In the genomic region with DNA sequence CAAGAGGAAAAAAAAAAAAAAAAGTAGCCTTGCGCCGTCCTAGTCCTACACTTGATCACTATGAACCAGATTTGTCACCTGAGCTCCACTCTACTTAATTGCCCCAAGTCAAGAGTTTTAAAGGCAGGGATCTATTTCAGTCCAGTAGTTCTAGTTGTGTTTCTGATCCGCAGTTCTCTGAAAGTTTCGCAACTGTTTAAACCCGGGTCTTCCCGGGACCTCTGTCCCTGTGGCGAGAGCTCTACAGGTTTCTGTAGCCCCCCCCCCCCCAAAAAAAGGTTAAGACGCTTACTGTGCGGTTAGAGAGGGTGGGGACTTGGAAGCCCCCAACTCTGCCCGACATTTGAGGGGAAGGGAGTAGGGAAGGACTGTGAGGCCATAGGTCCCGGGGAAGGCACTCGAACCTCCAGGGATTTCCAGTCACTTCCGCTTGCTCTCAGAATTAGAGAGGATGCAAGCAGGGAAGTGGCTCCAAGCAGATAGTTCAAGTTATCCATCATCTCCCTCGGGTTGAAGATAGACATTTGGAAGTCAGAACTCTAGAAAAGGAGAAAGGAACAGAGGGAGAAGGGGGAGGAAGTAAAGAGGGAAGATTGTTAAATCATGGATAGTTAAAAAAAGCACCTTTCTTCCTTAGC, we compare ENCODE assay signal across 9 mouse cellular contexts. TPM values are rescaled to one million over a fixed set of nuclear protein-coding genes. Genes with fewer than 3 reads are reported as not detected.
A peak's percentile ranks its signal among the peaks of the same experiment; 100 is the strongest.
DNase-seq lines count a peak whose midpoint lies in the region; ATAC-seq and TF ChIP-seq lines count a peak whose summit lies in the region.
"Had no signal": no experiment of that assay in that cellular context is flagged by ENCODE, and none has a peak within 500 bp of the region (broad histone marks: within the 10 kb centered on the region; RNA-seq: fewer than 3 reads in every experiment).

No protein-coding gene starts in this region.

- peaks cover 44% of the 10 kb centered on the region for H3K27me3 ChIP-seq in forebrain, postnatal 0 days (ENCODE audit: insufficient read depth, low read length)
- peaks cover 51% of the 10 kb centered on the region for H3K27me3 ChIP-seq in limb, embryonic 10.5 days (ENCODE audit: low read depth, poor library complexity, severe bottlenecking)
- peaks cover 26% of the 10 kb centered on the region for H3K27me3 ChIP-seq in neural tube, embryonic 14.5 days (ENCODE audit: control insufficient read depth, insufficient read depth, low read length)

- H3K9ac ChIP-seq in forebrain, postnatal 0 days: no peak overlapping the region
- H3K9ac ChIP-seq in neural tube, embryonic 14.5 days (replicated peaks; ENCODE audit: low read depth, low read length): no peak overlapping the region

- no peak overlapping the region for H3K27ac ChIP-seq in layer of hippocampus, adult 2 months
- no peak overlapping the region for H3K27ac ChIP-seq in forebrain, postnatal 0 days (ENCODE audit: low read depth, low read length)
- no peak overlapping the region for H3K27ac ChIP-seq in limb, embryonic 10.5 days
- H3K27ac ChIP-seq in neural tube, embryonic 14.5 days (ENCODE audit: low read depth, low read length): no peak overlapping the region

- H3K9me3 ChIP-seq in forebrain, postnatal 0 days (ENCODE audit: low read length): no peaks in the 10 kb centered on the region
- no peaks in the 10 kb centered on the region for H3K9me3 ChIP-seq in limb, embryonic 10.5 days (replicated peaks)
- H3K9me3 ChIP-seq in neural tube, embryonic 14.5 days (ENCODE audit: control insufficient read depth, low read length): no peaks in the 10 kb centered on the region

- DNase-seq in layer of hippocampus, adult 2 months (ENCODE audit: low spot score in 2 of 2): no peak
- no peak for DNase-seq in layer of hippocampus, adult 8-10 months (ENCODE audit: low spot score in 2 of 2)
- no peak for DNase-seq in forebrain, postnatal 0 days
- DNase-seq in limb, embryonic 10.5 days (ENCODE audit: low spot score): no peak
- no peak for DNase-seq in left cerebral cortex, adult 9 months (ENCODE audit: low spot score in 2 of 2)
- DNase-seq in gastrocnemius, postnatal 10 days: no peak

- peak overlapping the region; percentile 78 for H3K4me3 ChIP-seq in layer of hippocampus, adult 2 months
- H3K4me3 ChIP-seq in forebrain, postnatal 0 days (ENCODE audit: low read depth, low read length): peak overlapping the region; percentile 52
- peak overlapping the region; percentile 74 for H3K4me3 ChIP-seq in limb, embryonic 10.5 days
- H3K4me3 ChIP-seq in neural tube, embryonic 14.5 days (ENCODE audit: low read depth, low read length): peak overlapping the region; percentile 49

- H3K36me3 ChIP-seq in forebrain, postnatal 0 days (ENCODE audit: insufficient read depth): no peaks in the 10 kb centered on the region
- no peaks in the 10 kb centered on the region; the same call in 1 of the 2 replicates for H3K36me3 ChIP-seq in limb, embryonic 10.5 days
- no peaks in the 10 kb centered on the region for H3K36me3 ChIP-seq in neural tube, embryonic 14.5 days (ENCODE audit: control insufficient read depth, insufficient read depth, low read length)

- no peak for TF ChIP-seq CTCF in layer of hippocampus, adult 2 months (conservative IDR thresholded peaks at IDR 0.05)
- no peak for TF ChIP-seq CTCF in forebrain, postnatal 0 days (IDR thresholded peaks at IDR 0.05; ENCODE audit: low read depth)

- WGBS in forebrain, postnatal 0 days: 18% methylated on average over 14 of the region's 14 CpGs
- 2% methylated on average over 14 of the region's 14 CpGs for WGBS in limb, embryonic 10.5 days
- WGBS in neural tube, embryonic 14.5 days: 5% methylated on average over 14 of the region's 14 CpGs

- peaks cover 16% of the 10 kb centered on the region; the same call in 1 of the 2 replicates for H3K4me1 ChIP-seq in forebrain, postnatal 0 days (ENCODE audit: insufficient read depth)
- peaks cover 45% of the 10 kb centered on the region for H3K4me1 ChIP-seq in limb, embryonic 10.5 days
- peaks cover 24% of the 10 kb centered on the region for H3K4me1 ChIP-seq in neural tube, embryonic 14.5 days (ENCODE audit: control insufficient read depth, insufficient read depth, low read length)

- ATAC-seq in forebrain, postnatal 0 days: no peak
- ATAC-seq in neural tube, embryonic 14.5 days (ENCODE audit: low read depth): no peak
- no peak for ATAC-seq in CD4-positive, CD25-positive, alpha-beta regulatory T cell, adult 4 months

- peak overlapping the region; percentile 93 for H3K4me2 ChIP-seq in forebrain, postnatal 0 days (ENCODE audit: low read depth)
- H3K4me2 ChIP-seq in neural tube, embryonic 14.5 days (ENCODE audit: low read depth, low read length): peak overlapping the region; percentile 95

RNA-seq across cellular contexts. Expression of a gene that starts 0.9 kb away (rescaled TPM):
- total RNA-seq in layer of hippocampus, adult 2 months (2021): 1 to 10 TPM; 8.7 to 8.9 TPM
- 1 to 10 TPM; 8.3 to 10.0 (median 8.8) TPM for total RNA-seq in layer of hippocampus, adult 8-10 months (2022)
- total RNA-seq in forebrain, postnatal 0 days (2014; rRNA removed): 6.0 and 7.3 TPM in 2 replicates
- 0.43 and 0.62 TPM in 2 replicates for polyA plus RNA-seq in forebrain, postnatal 0 days (2015; fragmentation: Nextera tagmentation; extraction: Ambion mirVana)
- 2.5 and 3.0 TPM in 2 replicates for polyA plus RNA-seq in limb, embryonic 10.5 days (2016; fragmentation: Nextera tagmentation; extraction: Ambion mirVana)
- 1.5 and 2.4 TPM in 2 replicates for polyA plus RNA-seq in neural tube, embryonic 14.5 days (2014; fragmentation: Nextera tagmentation; extraction: Ambion mirVana)
- polyA plus RNA-seq in CD4-positive, CD25-positive, alpha-beta regulatory T cell, adult 4 months (2017; shearing (Covaris generic)): under 1 TPM in 1 of 2 experiments, not detected in 1; 0.09 TPM
- total RNA-seq in gastrocnemius, postnatal 10 days (2021): 10 to 100 TPM; 17.8 to 27.5 TPM
- total RNA-seq: MEL had no signal
